Mouse (Mus musculus): ENCODE results near the gene Gli3.

Gli3 gene

DNA sequence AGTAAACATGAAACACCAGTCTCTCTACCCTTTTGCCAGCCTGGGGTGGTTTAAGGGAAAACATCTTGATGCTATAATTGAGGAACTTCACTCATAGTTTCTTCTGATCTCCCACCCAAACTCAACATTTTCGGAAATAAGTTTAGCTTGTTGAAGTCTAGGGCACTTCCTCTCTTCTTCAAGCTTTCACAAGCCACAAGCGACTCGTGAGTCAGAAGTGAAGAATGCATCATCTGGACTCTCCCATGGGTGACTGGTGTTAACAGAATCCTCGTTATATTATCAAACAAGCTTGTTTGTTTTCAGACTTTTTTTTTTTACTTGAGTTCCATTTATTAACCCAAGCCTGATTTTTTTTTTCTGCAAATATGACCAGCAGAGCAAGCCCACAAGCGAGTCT is 197.5 kb downstream of the Gli3 start:
- DNase-seq (ENCODE audit: low read depth, low spot score) = no peak

DNA sequence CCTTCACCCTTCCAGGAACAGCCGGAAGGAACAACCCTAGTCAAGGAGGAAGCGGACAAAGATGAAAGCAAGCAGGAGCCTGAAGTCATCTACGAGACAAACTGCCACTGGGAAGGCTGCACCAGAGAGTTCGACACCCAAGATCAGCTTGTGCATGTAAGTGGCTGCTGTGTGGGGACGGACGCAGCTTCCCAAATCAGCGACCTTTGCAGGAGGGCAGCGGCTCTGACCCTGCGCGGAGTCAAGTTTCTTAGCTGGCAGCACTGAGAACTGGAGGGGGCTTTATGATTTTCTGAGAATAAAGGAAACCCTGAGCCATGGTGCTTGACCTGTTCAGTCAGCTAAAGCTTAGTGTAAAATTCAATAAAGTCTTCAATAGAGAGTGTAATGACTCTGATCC is 199.3 kb downstream of the Gli3 start:
- DNase-seq (ENCODE audit: low read depth, low spot score) = no peak

DNA sequence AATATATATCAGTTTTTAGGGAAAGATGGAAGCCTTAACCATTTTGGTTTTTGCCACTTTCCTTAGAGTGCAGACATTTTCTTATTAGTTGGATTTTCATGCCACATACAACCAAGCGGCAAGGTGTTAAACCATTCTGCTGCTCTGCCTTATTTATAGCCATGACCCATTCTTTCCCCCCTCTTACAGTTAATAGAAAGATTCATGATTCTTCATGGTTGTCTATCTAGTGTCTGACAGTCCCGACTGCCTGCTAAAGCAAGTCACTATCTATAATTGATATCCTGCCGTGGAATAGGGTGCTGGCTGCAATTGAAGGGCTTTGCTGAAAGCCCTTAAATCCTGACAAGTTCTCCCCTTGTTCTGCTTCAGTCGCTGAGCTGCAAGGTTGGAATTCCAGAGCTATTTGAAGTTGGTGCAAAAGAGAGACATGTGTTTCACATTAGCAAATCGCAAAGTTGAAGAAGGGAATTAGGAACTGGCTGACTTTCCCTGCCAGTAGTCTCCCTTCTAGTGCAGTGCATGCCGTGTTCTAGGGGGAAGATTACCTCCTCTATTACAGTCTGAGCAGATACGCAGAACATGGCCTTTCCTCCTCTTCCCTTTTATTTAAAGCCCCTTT is 201.7 kb downstream of the Gli3 start:
- DNase-seq (ENCODE audit: low read depth, low spot score) = no peak

DNA sequence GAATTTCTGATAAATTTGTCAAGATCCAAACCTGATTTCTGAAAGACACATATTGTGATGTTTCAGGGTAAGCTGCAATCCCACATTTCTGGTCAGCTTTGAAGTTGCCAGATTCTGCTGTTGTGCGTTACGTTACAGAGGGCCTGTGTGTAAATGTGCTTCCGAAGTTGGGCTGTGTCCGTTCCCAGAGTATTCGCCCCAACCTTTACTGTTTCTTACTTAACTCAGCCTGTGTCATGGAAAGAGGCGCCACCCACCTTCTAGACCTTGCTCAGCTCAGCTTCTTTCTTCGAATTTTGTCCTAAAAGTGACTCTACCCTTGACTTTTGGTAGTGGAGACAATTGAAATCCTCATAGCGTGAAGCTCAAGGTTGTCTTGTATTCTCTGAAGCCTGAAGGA is 202.5 kb downstream of the Gli3 start:
- no peak for DNase-seq (ENCODE audit: low read depth, low spot score)

DNA sequence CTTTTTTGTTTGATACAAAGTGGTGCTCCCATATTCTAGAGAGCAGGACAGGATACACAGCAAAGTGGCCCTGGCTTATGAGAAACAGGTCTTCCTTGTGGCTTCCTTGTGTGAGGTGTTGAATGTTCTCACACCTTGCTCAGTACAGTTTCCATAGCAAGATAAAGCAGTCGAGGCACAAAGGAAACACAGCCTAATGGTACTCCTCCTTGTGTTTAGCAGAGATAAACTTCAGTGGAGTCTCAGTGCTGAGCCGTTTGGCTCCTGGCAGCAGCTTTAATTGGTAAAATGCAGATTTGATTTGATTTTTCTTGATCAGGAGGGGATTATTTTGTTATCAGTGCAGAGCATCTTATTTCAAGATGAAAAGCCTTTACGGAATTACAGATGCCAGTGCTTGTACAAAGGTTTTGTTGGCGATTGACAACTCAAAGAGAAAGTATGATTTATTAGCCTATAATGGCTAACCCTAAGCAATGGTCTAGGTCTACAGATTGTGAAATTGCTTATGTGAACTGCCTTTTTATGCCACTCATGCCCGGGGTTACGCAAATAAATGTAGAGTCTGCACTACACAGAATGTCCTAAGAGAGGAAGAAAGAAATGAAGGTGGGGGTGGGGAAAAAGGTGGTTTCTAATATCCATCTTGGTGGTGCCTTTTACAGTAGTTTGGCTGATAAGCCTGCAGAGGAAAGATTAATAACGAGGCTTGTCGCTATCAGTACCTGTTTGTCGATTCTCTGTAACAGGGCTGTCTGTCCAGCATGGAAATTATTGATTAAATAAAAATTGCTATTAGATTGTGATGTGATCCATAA is 207.3 kb downstream of the Gli3 start:
- DNase-seq (ENCODE audit: low read depth, low spot score) = no peak

DNA sequence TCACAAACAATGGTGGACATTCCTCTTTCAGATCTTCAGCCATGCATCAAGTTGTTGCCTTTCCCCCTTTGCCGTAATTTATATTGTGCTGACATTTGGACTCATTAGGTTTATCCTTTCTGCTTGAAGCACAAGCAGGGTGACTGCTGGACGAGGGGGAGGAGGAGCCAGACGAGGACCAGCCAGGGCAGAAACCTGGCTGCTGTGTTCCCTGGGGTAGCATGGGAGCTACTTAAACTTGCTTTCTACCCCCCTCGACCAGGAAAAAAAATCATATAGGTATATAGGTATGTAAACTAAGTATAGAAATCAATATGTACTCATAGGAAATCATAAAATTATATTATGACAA is 207.9 kb downstream of the Gli3 start:
- no peak for DNase-seq (ENCODE audit: low read depth, low spot score)

- no peak for DNase-seq (ENCODE audit: low read depth, low spot score)
These were observed 212.4 kb downstream of the Gli3 start for GRCm38 (mm10) chr13:15675480-15675879.

- DNase-seq (ENCODE audit: low read depth, low spot score) = no peak
These were observed 214.2 kb downstream of the Gli3 start for GRCm38 (mm10) chr13:15677106-15677760.

DNA sequence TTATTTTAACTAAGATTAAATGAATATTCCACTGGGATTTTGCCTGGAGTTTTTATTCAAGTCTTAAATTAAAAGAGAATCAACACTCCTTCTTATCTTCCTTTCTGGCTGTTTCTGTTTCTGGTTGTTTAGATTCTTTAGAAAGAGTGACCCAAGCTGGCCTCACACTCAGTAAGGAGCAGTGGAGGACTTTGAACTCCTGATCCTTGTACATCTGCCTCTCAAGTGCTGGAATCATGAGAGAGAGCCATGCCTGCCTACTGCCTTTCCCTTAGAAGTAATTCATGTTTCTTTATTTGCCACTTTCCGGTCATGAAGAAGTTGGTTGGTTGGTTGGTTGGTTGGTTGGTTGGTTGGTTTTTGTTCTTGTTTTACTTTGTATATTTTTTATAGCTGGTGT is 218.5 kb downstream of the Gli3 start:
- DNase-seq (ENCODE audit: low read depth, low spot score) = no peak

DNA sequence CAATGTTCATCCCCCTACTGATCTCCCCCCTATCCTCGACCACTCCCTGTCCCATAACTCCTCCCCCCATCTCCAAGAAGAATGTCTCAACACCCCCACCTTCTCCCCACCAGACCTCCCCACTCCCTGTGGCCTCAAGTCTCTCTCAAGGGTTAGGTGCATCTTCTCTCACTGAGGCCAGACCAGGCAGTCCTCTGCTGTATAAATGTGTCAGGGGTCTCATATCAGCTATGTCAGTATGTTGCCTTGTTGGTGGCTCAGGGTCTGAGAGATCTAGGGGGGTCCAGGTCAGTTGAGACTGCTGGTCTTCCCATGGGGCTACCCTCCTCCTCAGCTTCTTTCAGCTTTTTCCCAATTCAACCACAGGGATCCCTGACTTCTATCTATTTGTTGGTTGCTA is 220.0 kb downstream of the Gli3 start:
- DNase-seq (ENCODE audit: low read depth, low spot score) = no peak

DNA sequence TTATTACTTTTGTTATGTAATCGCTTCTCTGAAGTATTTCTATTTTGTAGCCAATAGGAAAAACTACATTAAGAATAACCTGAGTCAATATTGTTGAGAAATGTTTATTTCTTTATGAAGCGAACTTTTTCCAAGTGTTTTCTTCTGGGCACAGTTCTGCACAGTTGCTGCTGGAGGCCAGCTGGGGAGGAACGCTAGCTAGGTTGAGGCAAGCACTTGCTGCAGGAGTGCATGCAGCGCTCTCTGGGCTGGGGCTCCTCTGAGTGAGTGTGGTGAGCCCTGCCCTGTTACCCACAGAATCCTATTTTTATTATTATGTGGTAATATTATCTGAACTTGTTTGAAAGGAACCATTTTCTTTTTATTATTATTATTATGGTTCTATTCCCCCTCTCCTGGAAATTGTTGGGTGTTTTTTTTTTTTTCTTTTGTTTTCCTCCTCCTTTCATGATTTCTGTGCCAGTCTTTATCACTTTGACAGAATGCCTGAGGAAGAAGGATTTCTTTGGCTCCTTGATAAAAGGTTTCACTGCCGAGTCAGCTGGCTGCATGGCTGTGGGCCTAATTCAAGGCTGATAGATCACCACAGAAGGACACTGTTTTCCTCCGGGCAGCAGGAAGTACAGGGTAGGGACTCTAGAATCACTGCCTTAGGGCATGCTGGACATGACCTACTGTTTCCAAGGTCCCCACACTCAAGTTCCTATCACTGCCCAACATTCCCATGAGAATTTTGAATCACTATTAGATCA is 225.2 kb downstream of the Gli3 start:
- DNase-seq (ENCODE audit: low read depth, low spot score) = no peak

- DNase-seq (ENCODE audit: low read depth, low spot score) = no peak
These were observed 225.9 kb downstream of the Gli3 start for GRCm38 (mm10) chr13:15688826-15689501.

DNA sequence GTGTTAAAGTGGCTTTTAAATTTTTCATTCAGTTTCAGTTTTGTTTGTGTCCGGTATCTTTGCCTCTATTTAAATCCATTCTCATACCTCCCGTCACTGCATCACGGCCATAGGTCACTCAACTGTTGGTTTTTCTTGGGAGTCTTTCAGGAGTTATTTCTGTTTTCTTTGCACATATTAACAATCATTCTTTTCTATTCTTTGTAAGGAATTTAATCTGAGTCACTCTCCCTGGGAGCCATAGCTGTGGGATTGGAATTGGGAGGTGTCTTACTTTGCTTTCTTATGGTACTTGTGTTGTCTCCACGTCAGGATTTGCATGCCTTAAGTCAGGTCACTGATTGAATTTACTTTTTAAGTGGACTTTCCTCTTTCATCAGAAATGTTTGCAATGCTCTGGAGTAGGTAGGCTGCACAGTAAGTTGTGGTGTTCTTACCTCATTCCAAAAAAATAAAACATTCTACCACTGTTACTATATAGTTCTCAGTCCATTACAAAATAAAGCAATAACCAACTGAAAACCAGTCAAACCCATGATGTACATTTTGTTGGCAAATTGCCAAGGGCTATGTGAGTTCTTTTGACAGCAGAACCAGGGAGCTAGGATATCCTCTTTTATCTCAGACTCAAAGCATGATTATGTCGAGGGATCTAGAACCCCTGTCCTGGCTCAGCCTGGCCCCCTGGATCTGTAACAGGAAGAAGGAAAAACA is 228.9 kb downstream of the Gli3 start:
- no peak for DNase-seq (ENCODE audit: low read depth, low spot score)

- no peak for DNase-seq (ENCODE audit: low read depth, low spot score)
These were observed 229.4 kb downstream of the Gli3 start for GRCm38 (mm10) chr13:15692465-15692809.

- DNase-seq (ENCODE audit: low read depth, low spot score) = no peak
These were observed 235.2 kb downstream of the Gli3 start for GRCm38 (mm10) chr13:15698284-15698683.

- DNase-seq (ENCODE audit: low read depth, low spot score) = no peak
These were observed 236.1 kb downstream of the Gli3 start for GRCm38 (mm10) chr13:15699116-15699515.

- DNase-seq (ENCODE audit: low read depth, low spot score) = no peak
These were observed 241.6 kb downstream of the Gli3 start for GRCm38 (mm10) chr13:15704669-15705068.

- DNase-seq (ENCODE audit: low read depth, low spot score) = no peak
These were observed 244.4 kb downstream of the Gli3 start for GRCm38 (mm10) chr13:15707481-15707881.

GRCm38 (mm10) chr13:15713486-15713885 is 250.5 kb downstream of the Gli3 start:
- DNase-seq (ENCODE audit: low read depth, low spot score) = no peak

DNA sequence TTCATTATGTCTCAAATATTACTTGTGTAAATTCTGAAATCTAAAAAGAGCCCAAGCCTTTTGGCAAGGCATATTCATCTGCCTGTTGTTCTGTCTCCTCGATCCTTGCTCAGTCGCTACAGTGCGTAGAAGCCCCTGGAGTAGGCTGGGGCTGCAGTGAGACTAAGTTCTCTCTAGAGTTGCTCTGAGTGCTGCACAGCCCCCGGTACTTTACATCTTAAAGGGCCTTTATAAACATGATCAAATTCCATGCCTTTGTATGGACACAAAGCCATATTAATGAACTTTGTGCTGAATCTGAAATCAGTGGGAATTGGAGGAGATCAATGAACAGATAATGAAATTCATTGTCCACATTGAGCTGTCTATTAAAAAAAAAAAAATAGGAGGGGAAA is 251.3 kb downstream of the Gli3 start:
- DNase-seq (ENCODE audit: low read depth, low spot score) = no peak
